Mouse (Mus musculus) myocyte (in vitro differentiated cells): ENCODE data around the gene Ldb2. TPM values are rescaled to one million over a fixed set of nuclear protein-coding genes. Genes with fewer than 3 reads are reported as not detected.

Experiments used
- H3K27me3 ChIP-seq: one replicate; pipeline ENCODE4 v1.6.1; 2011; ENCODE audit not compliant: control insufficient read depth, insufficient read depth, insufficient read length
- H3K36me3 ChIP-seq: one replicate; pipeline ENCODE4 v1.6.1; 2011; ENCODE audit not compliant: control insufficient read depth, insufficient read depth
- H3K4me2 ChIP-seq: one replicate; pipeline ENCODE4 v1.6.1; 2011; ENCODE audit warnings: low read depth, control low read depth
- H3K4me3 ChIP-seq: one replicate; pipeline ENCODE4 v1.5.1; 2011; ENCODE audit warnings: mild to moderate bottlenecking, control low read depth, moderate library complexity
- H3K79me2 ChIP-seq: one replicate; pipeline ENCODE4 v1.6.1; 2011; ENCODE audit not compliant: control insufficient read depth, insufficient read depth
- H3ac ChIP-seq: one replicate; pipeline ENCODE4 v1.6.1; 2011; ENCODE audit not compliant: control insufficient read depth, insufficient read length
- CEBPB ChIP-seq: IDR thresholded peaks from 2 replicates; pipeline ENCODE4 v1.6.1; 2011; ENCODE audit warnings: mild to moderate bottlenecking, moderate library complexity; ENCODE audit not compliant: poor library complexity, insufficient read depth, severe bottlenecking
- E2F4 ChIP-seq: IDR thresholded peaks from one replicate; pipeline ENCODE4 v1.6.1; 2011; ENCODE audit warnings: mild to moderate bottlenecking, control low read depth, moderate library complexity; ENCODE audit not compliant: insufficient read depth
- MAX ChIP-seq: IDR thresholded peaks from one replicate; pipeline ENCODE4 v1.6.1; 2011; ENCODE audit warnings: low read depth, mild to moderate bottlenecking, control low read depth
- MYOD1 ChIP-seq, 3 experiments: IDR thresholded peaks; one replicate each; pipeline ENCODE4 v1.6.1; 2011; ENCODE audit warnings: control low read depth in 2 of 3, low read depth in 2 of 3, mild to moderate bottlenecking in 2 of 3, moderate library complexity in 1 of 3; ENCODE audit not compliant: insufficient read length in 2 of 3, control insufficient read depth in 1 of 3
- MYOG ChIP-seq, 3 experiments: IDR thresholded peaks; one replicate each; pipeline ENCODE4 v1.6.1; 2011; ENCODE audit warnings: control low read depth in 2 of 3, low read depth in 2 of 3, mild to moderate bottlenecking in 2 of 3; ENCODE audit not compliant: insufficient read length in 2 of 3, control insufficient read depth in 1 of 3, insufficient read depth in 1 of 3
- POLR2A ChIP-seq: IDR thresholded peaks from one replicate; pipeline ENCODE4 v1.6.1; 2011; ENCODE audit warnings: low read depth, mild to moderate bottlenecking, control low read depth, moderate library complexity; ENCODE audit not compliant: insufficient read length
- POLR2AphosphoS2 ChIP-seq: IDR thresholded peaks from one replicate; pipeline ENCODE4 v1.6.1; 2011; ENCODE audit warnings: low read depth, control low read depth; ENCODE audit not compliant: insufficient read length
- REST ChIP-seq: IDR thresholded peaks from one replicate; pipeline ENCODE4 v1.6.1; 2011; ENCODE audit warnings: mild to moderate bottlenecking, control low read depth, moderate library complexity; ENCODE audit not compliant: insufficient read depth, insufficient read length
- SRF ChIP-seq: IDR thresholded peaks from one replicate; pipeline ENCODE4 v1.6.1; 2011; ENCODE audit warnings: low read depth; ENCODE audit not compliant: control insufficient read depth, insufficient read length
- TCF12 ChIP-seq: IDR thresholded peaks from one replicate; pipeline ENCODE4 v1.6.1; 2011; ENCODE audit warnings: mild to moderate bottlenecking, control low read depth; ENCODE audit not compliant: poor library complexity, insufficient read depth, severe bottlenecking
- TCF3 ChIP-seq: IDR thresholded peaks from one replicate; pipeline ENCODE4 v1.6.1; 2011; ENCODE audit warnings: low read depth, control low read depth; ENCODE audit not compliant: insufficient read length
- USF1 ChIP-seq: IDR thresholded peaks from one replicate; pipeline ENCODE4 v1.6.1; 2011; ENCODE audit warnings: low read depth, mild to moderate bottlenecking, control low read depth, moderate library complexity
- polyA plus RNA-seq: library from polyadenylated mRNA; unstranded; fragments of >200 nt; fragmentation: generic; extraction: Trizol; gene quantifications from one replicate; pipeline ENCODE4 v1.2.1, GENCODE M21; 2012; ENCODE audit warnings: missing spikeins

Gene Ldb2
- polyA plus RNA-seq, 1 experiment, result not detected

DNA sequence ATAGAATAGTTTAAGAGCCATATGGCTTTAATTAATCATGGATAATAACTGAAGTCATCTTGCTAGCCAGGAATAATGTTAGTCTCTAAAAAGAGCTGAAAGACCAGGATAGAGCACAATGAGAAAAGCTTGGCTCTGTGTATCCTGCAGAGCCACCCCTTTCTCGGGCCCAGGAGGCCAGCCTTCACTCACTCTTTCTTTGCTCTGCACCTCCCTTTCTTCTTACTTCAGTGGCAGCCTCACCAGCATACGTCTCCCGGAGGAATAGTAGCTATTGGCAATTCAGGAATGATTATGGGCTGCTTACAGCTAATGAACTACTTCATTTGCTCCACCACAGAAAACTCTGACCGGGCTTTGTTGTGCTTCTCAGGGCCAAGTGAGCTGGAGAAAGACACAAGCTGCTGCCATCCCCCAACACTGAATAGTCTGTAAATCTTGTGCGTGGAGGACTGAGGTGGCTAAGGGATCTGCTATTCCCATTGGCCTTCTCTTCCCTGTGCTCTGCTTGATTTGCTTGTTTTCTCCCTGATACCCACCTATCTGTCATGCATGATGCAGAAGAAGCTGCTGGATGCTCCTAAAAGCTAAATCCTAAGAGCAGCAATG lies 86.2 kb downstream of the Ldb2 start:
- no peaks in the 10 kb centered on the region for H3K79me2 ChIP-seq
- H3K27me3 ChIP-seq, result no peaks in the 10 kb centered on the region
- H3K4me2 ChIP-seq, result no peak overlapping the region
- no peak for TF ChIP-seq CEBPB
- TF ChIP-seq POLR2A, result no peak
- H3K4me3 ChIP-seq, result no peak overlapping the region
- no peaks in the 10 kb centered on the region for H3K36me3 ChIP-seq
- H3ac ChIP-seq, result no peak overlapping the region

DNA sequence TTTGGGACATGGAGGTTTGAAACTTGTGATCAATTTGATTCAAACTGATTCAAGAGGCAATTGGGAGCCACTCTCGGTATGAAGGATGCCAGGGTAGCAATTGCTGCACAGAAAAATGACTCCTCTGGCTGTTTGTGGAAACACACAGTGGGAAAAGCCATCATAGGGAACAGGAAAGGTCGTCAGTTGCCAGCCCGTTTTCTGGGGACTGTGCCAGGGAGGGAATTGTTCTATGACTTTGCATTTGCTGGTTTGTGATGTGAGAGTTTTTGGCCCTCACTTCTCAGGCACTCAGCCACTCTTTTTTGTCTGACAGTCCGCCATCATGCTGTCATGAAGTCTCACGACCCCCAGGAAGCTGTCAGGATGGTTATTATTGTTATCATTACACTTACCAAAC lies 88.3 kb downstream of the Ldb2 start:
- H3ac ChIP-seq, result no peak overlapping the region
- no peaks in the 10 kb centered on the region for H3K36me3 ChIP-seq
- H3K4me2 ChIP-seq, result no peak overlapping the region
- TF ChIP-seq MYOG (IDR thresholded peaks at IDR 0.05; ENCODE audit: control insufficient read depth in 1 of 3, insufficient read depth in 1 of 3, insufficient read length in 2 of 3, low read depth in 2 of 3) (no peak), CEBPB (no peak), USF1 (no peak), SRF (no peak), POLR2A (no peak), TCF3 (no peak), TCF12 (no peak), POLR2AphosphoS2 (no peak)
- H3K79me2 ChIP-seq, result no peaks in the 10 kb centered on the region
- no peak overlapping the region for H3K4me3 ChIP-seq
- no peaks in the 10 kb centered on the region for H3K27me3 ChIP-seq

DNA sequence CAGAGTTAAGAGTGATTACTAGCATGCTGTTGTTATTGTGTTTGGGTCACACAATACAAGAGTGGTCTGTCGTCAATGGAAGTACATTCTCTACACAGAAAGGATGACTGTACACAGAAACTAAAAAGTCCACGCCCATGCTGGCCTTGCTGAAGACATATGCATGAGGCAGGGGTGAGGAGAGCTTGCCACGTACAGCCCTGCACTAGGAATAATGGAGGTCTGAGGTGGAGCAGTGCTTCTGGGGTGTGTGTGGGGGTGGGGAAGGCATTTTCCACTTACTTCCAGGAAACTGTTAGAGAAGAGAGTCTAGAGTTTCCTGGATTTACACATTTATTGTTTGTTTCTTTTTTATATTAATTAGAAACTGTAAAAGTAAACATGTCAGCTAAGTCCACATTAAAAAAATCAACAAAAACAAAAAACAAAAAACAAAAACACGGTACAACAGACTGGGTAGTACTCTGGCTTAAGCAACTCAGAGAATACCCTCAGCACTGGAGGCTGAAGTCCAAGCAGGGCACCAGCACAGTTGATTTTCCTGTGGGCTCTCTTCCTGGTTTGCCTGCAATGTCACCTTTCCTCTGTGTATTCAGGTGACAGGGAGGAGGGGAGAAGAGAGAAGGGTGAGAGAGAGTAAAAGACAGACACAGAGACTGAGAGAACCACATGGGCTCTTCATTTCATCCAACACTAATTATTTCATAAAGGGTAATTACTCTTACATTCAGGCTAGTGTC lies 89.2 kb downstream of the Ldb2 start:
- H3ac ChIP-seq, result no peak overlapping the region
- no peak overlapping the region for H3K4me2 ChIP-seq
- no peaks in the 10 kb centered on the region for H3K27me3 ChIP-seq
- TF ChIP-seq TCF12 (no peak), POLR2AphosphoS2 (no peak), POLR2A (no peak), MAX (no peak), MYOG (IDR thresholded peaks at IDR 0.05; ENCODE audit: control insufficient read depth in 1 of 3, insufficient read depth in 1 of 3, insufficient read length in 2 of 3, low read depth in 2 of 3) (no peak), USF1 (no peak), TCF3 (no peak), SRF (no peak), CEBPB (no peak), MYOD1 (IDR thresholded peaks at IDR 0.05; ENCODE audit: control insufficient read depth in 1 of 3, insufficient read length in 2 of 3, low read depth in 2 of 3) (no peak), E2F4 (no peak)
- no peaks in the 10 kb centered on the region for H3K36me3 ChIP-seq
- no peaks in the 10 kb centered on the region for H3K79me2 ChIP-seq
- H3K4me3 ChIP-seq, result no peak overlapping the region

DNA sequence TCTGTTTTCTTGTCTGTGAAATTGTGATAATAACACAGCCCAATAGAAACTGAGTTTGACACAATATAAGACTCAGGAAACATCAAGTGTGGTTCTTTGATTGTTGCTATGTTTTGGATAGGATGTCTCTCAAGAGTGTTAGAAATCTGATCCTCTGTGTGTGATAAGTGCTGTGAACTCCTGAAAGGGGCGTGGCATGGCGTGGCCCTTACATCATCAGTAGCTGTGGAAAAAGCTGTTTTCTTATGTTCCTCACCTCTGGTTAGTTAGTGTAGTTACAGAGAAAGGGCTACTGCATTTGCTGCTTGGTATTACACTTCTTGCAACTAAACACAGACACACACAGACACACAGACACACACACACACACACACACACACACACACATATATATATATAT lies 90.2 kb downstream of the Ldb2 start:
- no peaks in the 10 kb centered on the region for H3K36me3 ChIP-seq
- H3K4me3 ChIP-seq, result no peak overlapping the region
- no peaks in the 10 kb centered on the region for H3K27me3 ChIP-seq
- TF ChIP-seq POLR2AphosphoS2 (no peak), REST (no peak), E2F4 (no peak), TCF3 (no peak), CEBPB (no peak), MYOG (IDR thresholded peaks at IDR 0.05; ENCODE audit: control insufficient read depth in 1 of 3, insufficient read depth in 1 of 3, insufficient read length in 2 of 3, low read depth in 2 of 3) (no peak), MAX (no peak), SRF (no peak), USF1 (no peak), MYOD1 (IDR thresholded peaks at IDR 0.05; ENCODE audit: control insufficient read depth in 1 of 3, insufficient read length in 2 of 3, low read depth in 2 of 3) (no peak), TCF12 (no peak), POLR2A (no peak)
- no peak overlapping the region for H3K4me2 ChIP-seq
- H3ac ChIP-seq, result no peak overlapping the region
- H3K79me2 ChIP-seq, result no peaks in the 10 kb centered on the region

DNA sequence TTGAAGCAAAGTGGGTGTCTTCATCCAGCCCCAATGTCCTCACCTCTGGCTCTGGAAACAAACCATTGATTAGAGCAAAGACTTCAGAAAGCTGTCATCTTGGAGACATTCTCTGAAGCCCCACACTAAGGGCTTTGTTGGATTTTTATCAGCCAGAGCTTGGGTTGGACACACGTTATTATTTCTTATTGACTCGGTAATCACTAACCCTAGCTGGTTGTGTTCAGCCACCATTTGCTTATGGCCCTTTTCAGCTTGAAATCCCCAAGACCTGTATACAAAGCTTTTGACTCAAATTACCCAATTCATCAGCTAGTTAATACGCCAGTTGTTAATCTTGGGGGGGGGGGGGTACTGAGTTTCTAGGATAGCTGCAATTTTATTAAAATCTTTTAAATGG lies 91.5 kb downstream of the Ldb2 start:
- no peak overlapping the region for H3K4me2 ChIP-seq
- H3K79me2 ChIP-seq, result no peaks in the 10 kb centered on the region
- no peak for TF ChIP-seq TCF3
- TF ChIP-seq POLR2AphosphoS2, result no peak
- TF ChIP-seq SRF, result no peak
- no peak for TF ChIP-seq E2F4
- TF ChIP-seq CEBPB, result no peak
- no peak for TF ChIP-seq REST
- no peak for TF ChIP-seq MAX
- no peak for TF ChIP-seq USF1
- TF ChIP-seq TCF12, result no peak
- TF ChIP-seq POLR2A, result no peak
- TF ChIP-seq MYOG (IDR thresholded peaks at IDR 0.05; ENCODE audit: control insufficient read depth in 1 of 3, insufficient read depth in 1 of 3, insufficient read length in 2 of 3, low read depth in 2 of 3), result no peak
- no peak for TF ChIP-seq MYOD1 (IDR thresholded peaks at IDR 0.05; ENCODE audit: control insufficient read depth in 1 of 3, insufficient read length in 2 of 3, low read depth in 2 of 3)
- H3ac ChIP-seq, result no peak overlapping the region
- no peaks in the 10 kb centered on the region for H3K36me3 ChIP-seq
- no peak overlapping the region for H3K4me3 ChIP-seq
- H3K27me3 ChIP-seq, result no peaks in the 10 kb centered on the region
